Mouse (Mus musculus): ENCODE measurements around the gene Ehd1. TPM values are rescaled to one million over a fixed set of nuclear protein-coding genes. Genes with fewer than 3 reads are reported as not detected.

Ehd1 gene
- total and polyA plus RNA-seq, 3 experiments: 65.9 to 105 TPM; not detected in 1

DNA sequence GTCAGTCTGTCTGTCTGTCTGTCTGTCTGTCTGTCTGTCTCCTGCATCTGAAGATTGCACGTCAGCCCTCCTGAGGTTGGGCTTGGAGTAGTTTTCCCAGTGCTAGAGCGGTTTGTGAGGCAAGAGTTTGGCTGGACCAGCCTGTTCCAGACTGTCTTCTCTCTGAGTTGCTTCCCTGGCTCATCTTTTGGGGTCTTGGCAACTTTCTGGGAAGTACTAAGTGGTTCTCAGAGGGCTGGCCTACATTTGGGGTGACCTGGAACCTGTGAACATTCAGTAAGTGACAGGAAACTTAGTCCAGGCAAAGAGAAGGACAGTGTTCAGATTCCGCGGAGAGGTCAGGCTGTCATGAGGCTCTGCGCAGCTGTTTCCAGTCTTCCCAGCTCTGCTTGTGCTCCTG is 15.7 kb downstream of the Ehd1 start:
- H3K4me3 ChIP-seq (ENCODE audit: control insufficient read depth in 1 of 2, insufficient read depth in 1 of 2, low read depth in 2 of 2, low read length in 2 of 2): no peak overlapping the region
- no peak overlapping the region for H3K9ac ChIP-seq (ENCODE audit: control insufficient read depth, low read depth, low read length, poor library complexity, severe bottlenecking)
- peaks cover 8 to 12% of the 10 kb centered on the region in 2 experiments for H3K36me3 ChIP-seq (ENCODE audit: control insufficient read depth in 1 of 2, insufficient read depth in 2 of 2, low read length in 2 of 2)

DNA sequence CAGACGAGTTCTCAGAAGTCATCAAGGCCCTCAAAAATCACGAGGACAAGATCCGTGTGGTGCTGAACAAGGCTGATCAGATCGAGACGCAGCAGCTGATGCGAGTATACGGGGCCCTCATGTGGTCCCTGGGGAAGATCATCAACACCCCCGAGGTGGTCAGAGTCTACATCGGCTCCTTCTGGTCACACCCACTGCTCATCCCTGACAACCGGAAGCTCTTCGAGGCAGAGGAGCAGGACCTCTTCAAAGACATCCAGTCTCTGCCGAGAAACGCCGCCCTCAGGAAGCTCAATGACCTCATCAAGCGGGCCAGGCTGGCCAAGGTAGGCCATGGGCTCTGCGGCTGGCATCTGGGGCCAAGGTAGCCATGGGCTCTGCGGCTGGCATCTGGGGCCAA is 17.8 kb downstream of the Ehd1 start:
- Histone ChIP-seq H3K9ac (ENCODE audit: control insufficient read depth, low read depth, low read length, poor library complexity, severe bottlenecking) (no peak overlapping the region), H3K27ac (ENCODE audit: control insufficient read depth, low read depth, low read length) (no peak overlapping the region), H3K4me1 (ENCODE audit: control insufficient read depth in 1 of 2, insufficient read depth in 2 of 2, low read length in 2 of 2) (peaks cover 14 to 32% of the 10 kb centered on the region in 2 experiments), H3K27me3 (ENCODE audit: control insufficient read depth in 1 of 2, insufficient read depth in 2 of 2, low read length in 2 of 2) (no peaks in the 10 kb centered on the region), H3K79me2 (ENCODE audit: control insufficient read depth, insufficient read depth, low read length, poor library complexity) (no peaks in the 10 kb centered on the region), H3K4me3 (ENCODE audit: control insufficient read depth in 1 of 2, insufficient read depth in 1 of 2, low read depth in 2 of 2, low read length in 2 of 2) (no peak overlapping the region), H3K36me3 (ENCODE audit: control insufficient read depth in 1 of 2, insufficient read depth in 2 of 2, low read length in 2 of 2) (peaks cover 8 to 26% of the 10 kb centered on the region in 2 experiments), H3K9me3 (replicated peaks; ENCODE audit: insufficient read depth, low read length) (no peaks in the 10 kb centered on the region)
- DNase-seq (ENCODE audit: low read depth, low spot score): no peak
- TF ChIP-seq JUND (IDR thresholded peaks at IDR 0.05; ENCODE audit: low read depth, low read length) (no peak), MAX (IDR thresholded peaks at IDR 0.05; ENCODE audit: low read length) (no peak), TCF12 (IDR thresholded peaks at IDR 0.05; ENCODE audit: low read depth, low read length) (no peak), MYC (IDR thresholded peaks at IDR 0.05; ENCODE audit: low read depth, low read length) (no peak), TAL1 (IDR thresholded peaks at IDR 0.05; ENCODE audit: low read length) (no peak), UBTF (IDR thresholded peaks at IDR 0.05; ENCODE audit: borderline replicate concordance, insufficient read depth, low read depth, low read length) (no peak), USF1 (IDR thresholded peaks at IDR 0.05; ENCODE audit: low read depth, low read length) (no peak), MEF2A (IDR thresholded peaks at IDR 0.05; ENCODE audit: extremely low read depth, insufficient replicate concordance, low read depth, low read length, poor library complexity, severe bottlenecking) (no peak), RCOR1 (IDR thresholded peaks at IDR 0.05; ENCODE audit: low read depth, low read length) (no peak), KAT2A (conservative IDR thresholded peaks at IDR 0.05; ENCODE audit: low read depth, low read length) (no peak), E2F4 (IDR thresholded peaks at IDR 0.05; ENCODE audit: borderline replicate concordance, low read depth, low read length) (no peak), ZC3H11A (IDR thresholded peaks at IDR 0.05; ENCODE audit: low read depth, low read length) (no peak), CHD2 (IDR thresholded peaks at IDR 0.05; ENCODE audit: low read length) (no peak), SIN3A (IDR thresholded peaks at IDR 0.05; ENCODE audit: low read length) (no peak), MAFK (IDR thresholded peaks at IDR 0.05; ENCODE audit: borderline replicate concordance, low read depth, low read length) (no peak), POLR2A (IDR thresholded peaks at IDR 0.05; ENCODE audit: control insufficient read depth in 1 of 2, insufficient read depth in 1 of 2, low read depth in 1 of 2, low read length in 2 of 2, poor library complexity in 1 of 2) (no peak), ZMIZ1 (IDR thresholded peaks at IDR 0.05; ENCODE audit: low read depth, low read length) (no peak)

More for the DNA sequence above, 15.7 kb downstream of the Ehd1 start:
- Histone ChIP-seq H3K27me3 (ENCODE audit: control insufficient read depth in 1 of 2, insufficient read depth in 2 of 2, low read length in 2 of 2) (no peaks in the 10 kb centered on the region), H3K79me2 (ENCODE audit: control insufficient read depth, insufficient read depth, low read length, poor library complexity) (no peaks in the 10 kb centered on the region), H3K9me3 (replicated peaks; ENCODE audit: insufficient read depth, low read length) (no peaks in the 10 kb centered on the region), H3K4me1 (ENCODE audit: control insufficient read depth in 1 of 2, insufficient read depth in 2 of 2, low read length in 2 of 2) (peaks cover 6 to 17% of the 10 kb centered on the region in 2 experiments), H3K27ac (ENCODE audit: control insufficient read depth, low read depth, low read length) (no peak overlapping the region)
- no peak for DNase-seq (ENCODE audit: low read depth, low spot score)
- TF ChIP-seq ZKSCAN1 (IDR thresholded peaks at IDR 0.05; ENCODE audit: low read depth, low read length) (no peak), POLR2A (IDR thresholded peaks at IDR 0.05; ENCODE audit: control insufficient read depth in 1 of 2, insufficient read depth in 1 of 2, low read depth in 1 of 2, low read length in 2 of 2, poor library complexity in 1 of 2) (no peak), ELF1 (IDR thresholded peaks at IDR 0.05; ENCODE audit: low read depth, low read length) (no peak), SMC3 (IDR thresholded peaks at IDR 0.05; ENCODE audit: low read depth, low read length) (no peak), BHLHE40 (IDR thresholded peaks at IDR 0.05; ENCODE audit: borderline replicate concordance, low read depth, low read length) (no peak), MAZ (IDR thresholded peaks at IDR 0.05; ENCODE audit: low read depth, low read length) (no peak), MYC (IDR thresholded peaks at IDR 0.05; ENCODE audit: low read depth, low read length) (no peak), RAD21 (IDR thresholded peaks at IDR 0.05; ENCODE audit: low read depth, low read length) (no peak), E2F4 (IDR thresholded peaks at IDR 0.05; ENCODE audit: borderline replicate concordance, low read depth, low read length) (no peak), MEF2A (IDR thresholded peaks at IDR 0.05; ENCODE audit: extremely low read depth, insufficient replicate concordance, low read depth, low read length, poor library complexity, severe bottlenecking) (no peak), MYB (IDR thresholded peaks at IDR 0.05; ENCODE audit: low read depth, low read length) (no peak), ZNF384 (IDR thresholded peaks at IDR 0.05; ENCODE audit: low read depth, low read length) (no peak), USF1 (IDR thresholded peaks at IDR 0.05; ENCODE audit: low read depth, low read length) (no peak), NRF1 (IDR thresholded peaks at IDR 0.05; ENCODE audit: insufficient read depth, low read depth, low read length, poor library complexity, severe bottlenecking) (no peak)
